Mouse (Mus musculus) kidney, embryonic 14.5 days (tissue): ENCODE data around the gene Ostf1. TPM values are rescaled to one million over a fixed set of nuclear protein-coding genes. Genes with fewer than 3 reads are reported as not detected.

Experiments used
- ATAC-seq: fragments of 200-750 bp; cut with Nextera tagmentation; 2 replicates; pipeline ENCODE4 v1.8.0; 2017; ENCODE audit warnings: moderate number of reproducible peaks, mild to moderate bottlenecking, moderate TSS enrichment, moderate library complexity; ENCODE audit not compliant: low FRiP score, low TSS enrichment
- H3K27ac ChIP-seq: fragments of 300-500 bp; sonication (generic); 2 replicates; pipeline ENCODE4 v1.5.1; 2014; ENCODE audit warnings: low read depth, mild to moderate bottlenecking, low read length, moderate library complexity, mixed read lengths
- H3K27me3 ChIP-seq: fragments of 300-500 bp; sonication (generic); 2 replicates; pipeline ENCODE4 v1.6.1; 2014; ENCODE audit warnings: mild to moderate bottlenecking, low read length; ENCODE audit not compliant: control insufficient read depth, insufficient read depth
- H3K36me3 ChIP-seq: fragments of 300-500 bp; sonication (generic); 2 replicates; pipeline ENCODE4 v1.6.1; 2014; ENCODE audit warnings: low read length, mixed read lengths; ENCODE audit not compliant: control insufficient read depth, insufficient read depth
- H3K4me1 ChIP-seq: fragments of 300-500 bp; sonication (generic); 2 replicates; pipeline ENCODE4 v1.6.1; 2014; ENCODE audit warnings: low read length, mixed read lengths; ENCODE audit not compliant: control insufficient read depth, insufficient read depth
- H3K4me2 ChIP-seq: fragments of 300-500 bp; sonication (generic); replicated peaks from 2 replicates; pipeline ENCODE4 v1.6.1; 2014; ENCODE audit warnings: low read depth, mild to moderate bottlenecking, low read length
- H3K4me3 ChIP-seq: fragments of 300-500 bp; sonication (generic); 2 replicates; pipeline ENCODE4 v1.5.1; 2014; ENCODE audit warnings: mild to moderate bottlenecking, low read length
- H3K9ac ChIP-seq: fragments of 300-500 bp; sonication (generic); 2 replicates; pipeline ENCODE4 v1.6.1; 2014; ENCODE audit warnings: low read depth, mild to moderate bottlenecking, low read length, moderate library complexity
- H3K9me3 ChIP-seq: fragments of 300-500 bp; sonication (generic); 2 replicates; pipeline ENCODE4 v1.6.1; 2016; ENCODE audit warnings: low read length; ENCODE audit not compliant: control insufficient read depth
- WGBS: fragments of 180-500 bp; shearing (Covaris S2); extraction: QIAGEN DNeasy Blood & Tissue Kit; methylation state at CpG from one replicate; pipeline ENCODE4 v1.1.7; 2014; 5-methylcytosine and 5-hydroxymethylcytosine counted together
- polyA plus RNA-seq: library from polyadenylated mRNA; unstranded; fragments of >200 nt; fragmentation: Nextera tagmentation; extraction: Ambion mirVana; gene quantifications from 2 replicates; pipeline ENCODE4 v1.2.1, GENCODE M21; 2014

The Ostf1 gene
- 96.8 and 101 TPM in 2 replicates for polyA plus RNA-seq

DNA sequence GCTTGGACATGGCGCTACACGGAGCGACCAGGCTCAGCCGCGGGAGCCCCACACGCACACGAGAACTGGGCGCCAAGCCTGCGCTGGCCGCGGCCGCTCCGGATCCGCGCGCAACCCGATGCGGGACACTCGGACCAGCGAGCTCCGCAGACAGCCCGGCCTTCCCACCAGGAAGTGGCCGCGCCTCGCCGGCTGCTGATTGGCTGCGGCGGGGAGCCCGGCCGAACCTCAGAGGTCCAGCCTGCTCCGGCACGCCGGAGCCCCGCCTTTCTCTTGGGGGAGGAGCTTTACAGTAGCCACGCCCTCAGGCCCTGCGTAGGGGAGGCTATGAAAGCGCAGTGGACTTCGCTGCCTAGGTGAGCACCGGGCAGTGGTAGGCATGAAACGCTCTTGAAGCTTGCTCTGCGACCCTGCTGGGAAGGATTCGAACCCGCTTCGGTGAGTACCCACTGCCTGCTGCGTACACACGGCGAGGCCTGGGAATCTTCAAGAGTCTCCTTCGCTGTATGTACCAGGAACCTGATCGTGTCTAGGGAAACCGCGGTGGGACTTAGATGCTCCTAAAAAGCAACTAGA is at the start of gene Ostf1, which contains the start of gene Nmrk1:
Gene Ostf1 (minus strand): TSS at position 180 of the 576 bp plus-strand sequence.
Gene Nmrk1 (plus strand): TSS at position 307 of the 576 bp plus-strand sequence.
- peak within 1 kb of the TSS; percentile 70 for H3K4me2 ChIP-seq
- peaks cover 10% of the 10 kb centered on the region; the same call in 1 of the 2 replicates for H3K4me1 ChIP-seq
- peak within 1 kb of the TSS; percentile 78 for H3K9ac ChIP-seq
- peak within 1 kb of the TSS; percentile 76 for H3K27ac ChIP-seq
- WGBS: under 1% methylated on average over 51 of the region's 51 CpGs
- peak; percentile 98 for ATAC-seq
- no peaks in the 10 kb centered on the region for H3K9me3 ChIP-seq
- H3K36me3 ChIP-seq: no peaks in the 10 kb centered on the region
- no peaks in the 10 kb centered on the region for H3K27me3 ChIP-seq
- peak within 1 kb of the TSS; percentile 75 for H3K4me3 ChIP-seq

DNA sequence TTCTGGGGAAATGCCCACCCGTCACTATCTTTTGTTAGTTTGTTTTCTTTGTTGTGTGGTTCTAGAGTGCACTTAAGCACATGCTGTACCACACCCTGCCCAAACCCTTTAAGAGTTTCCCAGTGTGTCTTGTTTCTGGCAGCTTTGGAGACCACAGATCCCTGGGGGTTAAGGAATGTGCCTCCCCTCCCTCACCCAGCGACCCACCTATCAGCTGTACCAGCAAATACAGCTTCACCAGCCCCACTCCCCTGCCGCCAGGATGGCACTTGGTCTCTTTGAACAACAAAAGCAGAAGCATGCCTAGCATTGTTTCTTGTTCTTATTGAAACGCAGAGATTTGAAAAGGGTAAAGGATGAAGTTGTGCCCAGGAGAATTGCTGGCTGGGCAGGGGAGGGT is 41.5 kb upstream of the Ostf1 start:
- H3K4me3 ChIP-seq: peak overlapping the region; percentile 78; the same call in 1 of the 2 replicates
- ATAC-seq: no peak
- peaks cover 18% of the 10 kb centered on the region for H3K4me1 ChIP-seq
- H3K27me3 ChIP-seq: no peaks in the 10 kb centered on the region
- H3K4me2 ChIP-seq: peak overlapping the region; percentile 56
- H3K27ac ChIP-seq: no peak overlapping the region
- peak overlapping the region; percentile 34; the same call in 1 of the 2 replicates for H3K9ac ChIP-seq
- WGBS: 37% methylated on average over 4 of the region's 4 CpGs
- no peaks in the 10 kb centered on the region for H3K9me3 ChIP-seq
- no peaks in the 10 kb centered on the region for H3K36me3 ChIP-seq

DNA sequence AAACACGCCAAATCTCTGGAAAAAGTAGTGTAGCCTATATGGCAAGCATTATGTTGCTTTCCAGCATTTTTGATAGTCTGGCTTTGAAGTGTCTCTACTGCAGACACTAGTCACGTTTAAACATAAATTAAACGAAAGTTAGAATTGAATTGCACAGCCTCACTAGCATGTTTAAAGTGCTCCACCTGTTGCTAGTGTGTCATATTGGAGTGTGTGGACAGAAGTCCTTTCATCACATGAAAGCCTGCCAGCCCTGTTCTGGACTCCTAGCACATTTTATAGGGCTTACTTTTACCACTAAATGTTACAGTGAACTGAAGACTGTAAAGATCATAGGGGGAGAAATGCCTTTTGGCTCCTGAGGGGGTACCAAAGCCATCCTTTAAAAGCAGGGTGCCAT is 40.9 kb upstream of the Ostf1 start:
- peak overlapping the region; percentile 78 for H3K4me3 ChIP-seq
- H3K4me2 ChIP-seq: peak overlapping the region; percentile 56
- H3K9ac ChIP-seq: peak overlapping the region; percentile 20; the same call in 1 of the 2 replicates
- H3K27me3 ChIP-seq: no peaks in the 10 kb centered on the region
- H3K36me3 ChIP-seq: no peaks in the 10 kb centered on the region
- no peak overlapping the region for H3K27ac ChIP-seq
- H3K4me1 ChIP-seq: peaks cover 18% of the 10 kb centered on the region
- 58% methylated on average over 3 of the region's 3 CpGs for WGBS
- no peaks in the 10 kb centered on the region for H3K9me3 ChIP-seq
- ATAC-seq: no peak

DNA sequence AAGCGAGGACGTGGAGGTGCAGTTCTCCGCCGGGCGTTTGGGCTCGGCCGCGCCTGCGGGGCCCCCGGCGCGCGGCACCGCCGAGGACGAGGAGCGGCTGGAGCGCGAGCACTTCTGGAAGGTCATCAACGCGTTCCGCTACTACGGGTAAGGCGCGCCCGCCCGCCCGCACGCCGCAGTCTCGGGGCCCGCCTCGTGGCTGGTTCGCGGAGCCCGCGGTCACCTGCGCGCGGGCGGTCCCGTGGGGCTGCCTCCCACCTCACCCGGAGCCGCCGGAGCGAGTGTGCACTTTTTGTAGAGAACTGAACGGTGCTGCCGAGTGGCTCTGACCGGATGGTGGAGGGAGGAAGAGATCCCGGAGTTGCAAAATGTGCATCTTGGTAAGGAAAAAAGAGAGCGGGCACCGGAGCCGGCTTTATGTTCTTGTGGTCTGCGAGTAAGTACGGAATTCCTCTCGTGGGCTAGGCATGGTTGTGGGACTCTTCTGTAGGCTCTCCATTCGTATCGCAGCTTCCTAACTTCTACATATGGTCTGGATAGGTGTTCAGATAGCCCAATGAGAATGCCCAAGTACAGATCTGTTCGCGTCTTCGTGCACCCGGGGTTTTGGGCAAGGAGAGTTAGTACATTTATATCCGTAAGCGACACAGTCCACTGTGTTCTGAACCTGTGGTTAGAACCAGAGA is 39.6 kb upstream of the Ostf1 start:
- Histone ChIP-seq H3K4me2 (peak overlapping the region; percentile 56), H3K9ac (peak overlapping the region; percentile 87), H3K27me3 (no peaks in the 10 kb centered on the region), H3K27ac (peak overlapping the region; percentile 74), H3K36me3 (no peaks in the 10 kb centered on the region), H3K4me3 (peak overlapping the region; percentile 78), H3K4me1 (peaks cover 18% of the 10 kb centered on the region), H3K9me3 (no peaks in the 10 kb centered on the region)
- ATAC-seq: 0 out of 2 replicates have a peak, but pooled peaks have one; percentile 0
- WGBS: under 1% methylated on average over 50 of the region's 64 CpGs

DNA sequence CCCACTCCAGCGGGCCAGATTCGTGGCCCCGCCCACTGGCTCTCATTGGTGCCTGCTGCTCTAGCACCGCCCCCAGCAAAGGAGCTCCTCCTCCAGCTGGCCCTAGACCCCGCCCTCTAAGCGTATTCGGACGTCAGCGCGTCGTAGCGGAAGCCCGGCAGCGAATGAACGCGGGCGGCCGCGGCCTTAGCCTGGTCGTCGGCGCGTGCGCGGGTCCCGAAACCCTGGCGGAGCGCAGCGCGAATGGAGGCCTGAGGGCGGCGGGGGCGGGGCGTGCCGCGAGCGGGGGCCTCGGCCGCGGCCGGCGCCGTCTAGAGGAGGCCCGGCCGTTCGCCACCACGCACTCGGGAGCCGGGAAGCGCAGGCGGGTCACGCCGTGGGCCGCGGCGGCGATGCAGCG is 39.0 kb upstream of the Ostf1 start, which contains the start of gene Carnmt1:
Gene Carnmt1 (plus strand): TSS at position 157 of the 400 bp plus-strand sequence.
- no peaks in the 10 kb centered on the region for H3K36me3 ChIP-seq

DNA sequence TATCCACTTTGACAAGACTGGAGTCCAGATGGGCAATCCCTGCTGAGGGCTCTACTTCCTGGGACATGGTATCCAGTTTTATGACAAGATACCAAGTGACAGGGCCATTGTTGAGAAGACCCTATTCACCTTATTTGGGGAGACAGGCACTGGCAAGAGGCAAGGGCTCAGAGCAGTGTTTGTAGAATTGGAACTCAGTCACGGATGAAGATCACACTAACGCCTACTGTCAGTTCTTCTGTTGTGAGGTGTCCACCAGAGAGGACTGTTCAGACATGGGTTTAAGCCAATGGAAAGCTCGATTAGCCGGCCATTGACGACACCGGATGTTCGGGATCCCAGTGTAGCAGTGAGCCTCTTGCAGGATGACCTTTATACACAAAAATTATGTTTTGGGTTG is 37.9 kb upstream of the Ostf1 start:
- no peak overlapping the region for H3K27ac ChIP-seq
- no peaks in the 10 kb centered on the region for H3K36me3 ChIP-seq
- no peak overlapping the region for H3K4me2 ChIP-seq
- H3K9ac ChIP-seq: no peak overlapping the region
- no peak overlapping the region for H3K4me3 ChIP-seq
- H3K9me3 ChIP-seq: no peaks in the 10 kb centered on the region
- ATAC-seq: no peak
- whole genome bisulfite sequencing: 90% methylated on average over 7 of the region's 7 CpGs
- H3K27me3 ChIP-seq: no peaks in the 10 kb centered on the region
- peaks cover 18% of the 10 kb centered on the region for H3K4me1 ChIP-seq

More for the DNA sequence above, 39.0 kb upstream of the Ostf1 start, which contains the start of gene Carnmt1:
- Histone ChIP-seq H3K27me3 (no peaks in the 10 kb centered on the region), H3K4me2 (peak within 1 kb of the TSS; percentile 56), H3K4me3 (peak within 1 kb of the TSS; percentile 78), H3K4me1 (peaks cover 18% of the 10 kb centered on the region), H3K27ac (peak within 1 kb of the TSS; percentile 74), H3K9ac (peak within 1 kb of the TSS; percentile 87), H3K9me3 (no peaks in the 10 kb centered on the region)
- whole genome bisulfite sequencing: under 1% methylated on average over 42 of the region's 58 CpGs
- peak; percentile 99 for ATAC-seq

DNA sequence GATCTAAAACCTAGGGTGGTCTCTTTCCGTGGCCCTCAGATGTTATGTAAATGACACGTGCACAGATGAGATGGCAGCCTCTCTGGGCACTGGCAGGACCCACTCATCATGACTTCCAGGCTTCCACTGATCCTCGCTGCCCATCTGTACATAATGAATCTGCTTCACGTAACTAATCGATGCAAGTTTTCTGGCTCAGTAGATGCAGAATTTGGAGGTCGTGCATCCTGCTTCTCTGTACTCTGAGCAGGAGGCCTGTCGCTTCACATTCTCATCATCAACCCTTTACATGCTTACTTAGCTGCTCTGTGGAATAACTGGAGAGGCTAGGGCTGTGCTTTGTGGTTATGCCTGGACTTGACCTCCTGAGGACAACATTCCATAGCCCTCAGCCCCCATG is 35.3 kb upstream of the Ostf1 start:
- H3K9me3 ChIP-seq: no peaks in the 10 kb centered on the region
- no peak overlapping the region for H3K9ac ChIP-seq
- 92% methylated on average over 7 of the region's 7 CpGs for WGBS
- H3K4me1 ChIP-seq: peaks cover 2% of the 10 kb centered on the region; the same call in 1 of the 2 replicates
- no peak overlapping the region for H3K4me3 ChIP-seq
- no peaks in the 10 kb centered on the region for H3K36me3 ChIP-seq
- H3K4me2 ChIP-seq: no peak overlapping the region
- ATAC-seq: no peak
- no peaks in the 10 kb centered on the region for H3K27me3 ChIP-seq
- no peak overlapping the region for H3K27ac ChIP-seq

DNA sequence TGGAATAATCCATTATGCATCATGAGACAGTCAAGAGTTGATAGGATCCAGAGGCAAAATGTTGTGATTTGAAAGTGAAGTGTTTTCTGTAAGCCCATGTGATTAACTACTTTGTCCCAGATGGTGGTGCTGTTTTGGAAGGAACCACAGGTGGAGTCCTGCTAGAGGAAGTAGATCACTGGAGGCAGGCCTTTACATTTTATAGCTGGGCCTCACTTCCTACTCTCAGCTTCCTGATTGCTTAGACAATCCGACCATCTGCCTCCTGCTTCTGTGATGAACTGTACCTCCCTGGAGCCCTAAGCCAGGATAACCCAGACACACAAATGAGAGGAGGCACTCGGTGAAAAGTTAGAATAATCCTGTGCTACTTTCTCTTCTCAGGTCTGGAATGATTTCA is 32.3 kb upstream of the Ostf1 start:
- WGBS: 46% methylated on average over 2 of the region's 2 CpGs
- Histone ChIP-seq H3K27ac (no peak overlapping the region), H3K27me3 (no peaks in the 10 kb centered on the region), H3K4me2 (no peak overlapping the region), H3K9ac (no peak overlapping the region), H3K4me3 (no peak overlapping the region), H3K9me3 (no peaks in the 10 kb centered on the region), H3K4me1 (no peaks in the 10 kb centered on the region), H3K36me3 (no peaks in the 10 kb centered on the region)
- no peak for ATAC-seq

DNA sequence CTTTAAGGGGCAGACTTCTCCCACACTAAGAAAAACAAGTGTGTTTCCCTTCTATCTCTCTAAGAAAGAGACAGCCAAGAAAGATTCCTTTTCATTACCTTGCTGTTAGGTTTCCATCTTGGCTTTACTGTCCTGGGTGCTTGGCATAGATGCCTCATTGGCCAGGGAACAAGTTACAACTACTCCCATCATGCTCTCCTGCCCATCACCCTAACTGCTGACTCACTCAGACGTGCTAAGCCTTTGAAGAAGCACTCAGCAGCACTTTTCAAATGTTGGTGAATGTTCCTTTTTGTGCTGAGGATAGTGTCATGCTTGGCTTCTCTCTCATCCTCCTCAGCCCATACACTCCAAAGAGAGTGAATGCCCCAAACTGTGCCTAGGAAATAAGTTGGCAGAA is 30.1 kb upstream of the Ostf1 start:
- Histone ChIP-seq H3K9ac (no peak overlapping the region), H3K4me2 (no peak overlapping the region), H3K9me3 (no peaks in the 10 kb centered on the region), H3K4me1 (no peaks in the 10 kb centered on the region), H3K4me3 (no peak overlapping the region), H3K27me3 (no peaks in the 10 kb centered on the region), H3K27ac (no peak overlapping the region), H3K36me3 (no peaks in the 10 kb centered on the region)
- WGBS: 52% methylated on average over 1 of the region's 1 CpGs
- ATAC-seq: no peak
